Mouse (Mus musculus) embryo, embryonic 9.5 days (tissue): ENCODE data around the gene Lrrc73.
A peak's percentile ranks its signal among the peaks of the same experiment; 100 is the strongest.

Experiments used
- DNase-seq: peaks from one replicate; pipeline ENCODE4 v3.0.0-alpha.2; 2017; ENCODE audit errors: extremely low spot score

The Lrrc73 gene

GRCm38 (mm10) chr17:46253452-46254084 is at the start of gene Lrrc73:
Gene Lrrc73 (plus strand): TSS chr17:46253531.
- DNase-seq, result peak; percentile 92

- no peak for DNase-seq
These were observed 46.7 kb upstream of the Lrrc73 start for GRCm38 (mm10) chr17:46206676-46207075.

GRCm38 (mm10) chr17:46210550-46210949 is 42.8 kb upstream of the Lrrc73 start:
- no peak for DNase-seq

GRCm38 (mm10) chr17:46221601-46222000 is 31.7 kb upstream of the Lrrc73 start:
- DNase-seq, result no peak

GRCm38 (mm10) chr17:46227576-46227975 is 25.8 kb upstream of the Lrrc73 start:
- no peak for DNase-seq

- no peak for DNase-seq
These were observed 17.3 kb upstream of the Lrrc73 start for GRCm38 (mm10) chr17:46236067-46236466.

GRCm38 (mm10) chr17:46237079-46237478 is 16.3 kb upstream of the Lrrc73 start:
- no peak for DNase-seq

GRCm38 (mm10) chr17:46237480-46237879 is 15.9 kb upstream of the Lrrc73 start:
- DNase-seq, result no peak

- no peak for DNase-seq
These were observed 13.7 kb upstream of the Lrrc73 start for GRCm38 (mm10) chr17:46239516-46240114.

- DNase-seq, result no peak
These were observed 11.9 kb upstream of the Lrrc73 start for GRCm38 (mm10) chr17:46241471-46241870.

- no peak for DNase-seq
These were observed 11.1 kb upstream of the Lrrc73 start for GRCm38 (mm10) chr17:46242274-46242673.

- DNase-seq, result no peak
These were observed 10.3 kb upstream of the Lrrc73 start for GRCm38 (mm10) chr17:46242993-46243392.

GRCm38 (mm10) chr17:46243624-46244023 is 9.7 kb upstream of the Lrrc73 start:
- DNase-seq, result no peak

GRCm38 (mm10) chr17:46244579-46244978 is 8.8 kb upstream of the Lrrc73 start:
- DNase-seq, result no peak

- peak; percentile 94 for DNase-seq
These were observed 5.7 kb upstream of the Lrrc73 start, which contains the start of the genes Polr1c and Yipf3 for GRCm38 (mm10) chr17:46247512-46248188. Gene Polr1c (minus strand): TSS chr17:46248054. Gene Yipf3 (plus strand): TSS chr17:46248080.

GRCm38 (mm10) chr17:46248189-46248522 is 5.2 kb upstream of the Lrrc73 start:
- no peak for DNase-seq

- no peak for DNase-seq
These were observed 2.2 kb upstream of the Lrrc73 start for GRCm38 (mm10) chr17:46251174-46251573.

GRCm38 (mm10) chr17:46252571-46253451 is 520 bp upstream of the Lrrc73 start:
- DNase-seq, result peak; percentile 57

GRCm38 (mm10) chr17:46254106-46254505 is 775 bp downstream of the Lrrc73 start:
- DNase-seq, result no peak

GRCm38 (mm10) chr17:46255147-46255546 is 1.8 kb downstream of the Lrrc73 start:
- DNase-seq, result no peak

GRCm38 (mm10) chr17:46258279-46259053 is 5.1 kb downstream of the Lrrc73 start:
- DNase-seq, result no peak
